Mouse (Mus musculus) WW6 (cell line): ENCODE measurements around the gene Slc38a3.

Experiments
- DNase-seq: peaks from one replicate; pipeline ENCODE4 v3.0.0-alpha.2; 2013; ENCODE audit warnings: low read depth, low spot score

Slc38a3 gene

GRCm38 (mm10) chr9:107635279-107636028, 33.9 kb downstream of the Slc38a3 start, which contains the start of gene Gnai2:
TSS of gene Gnai2 (minus strand) at chr9:107635367.
- DNase-seq = peak; percentile 95

GRCm38 (mm10) chr9:107634406-107635278, 34.7 kb downstream of the Slc38a3 start:
- DNase-seq = no peak

- no peak for DNase-seq
Observed at GRCm38 (mm10) chr9:107633661-107634405, 35.5 kb downstream of the Slc38a3 start.

DNA sequence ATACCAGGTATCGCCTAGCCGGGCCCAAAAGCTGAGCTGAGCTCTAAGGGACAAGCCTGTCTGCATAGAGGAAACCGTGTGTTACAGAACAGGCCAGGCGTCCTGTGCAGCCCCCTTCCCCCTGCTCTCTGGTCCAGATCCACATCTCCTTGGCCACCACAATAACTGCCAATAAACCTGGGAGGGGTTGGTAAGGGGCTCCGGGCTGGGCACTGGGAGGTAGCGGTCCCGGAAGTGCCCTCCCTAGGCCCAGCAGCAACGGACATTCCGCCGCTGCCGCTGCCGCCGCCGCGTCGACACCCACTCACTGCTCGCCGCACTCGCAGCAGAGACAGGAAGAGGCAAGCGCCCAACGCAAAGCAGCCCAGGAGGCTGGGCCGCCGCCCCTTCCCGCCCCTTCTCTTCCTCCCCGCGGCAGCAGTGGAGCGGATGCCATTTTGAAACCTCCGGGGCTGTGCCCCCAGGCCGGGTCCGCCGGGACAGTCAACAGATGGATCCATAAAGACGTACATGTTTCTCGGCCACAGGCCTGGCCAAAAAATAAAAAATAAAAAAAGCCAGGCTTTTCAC, 36.2 kb downstream of the Slc38a3 start:
- no peak for DNase-seq

GRCm38 (mm10) chr9:107632478-107632877, 36.9 kb downstream of the Slc38a3 start:
- no peak for DNase-seq

- DNase-seq = no peak
Observed at GRCm38 (mm10) chr9:107631861-107632260, 37.5 kb downstream of the Slc38a3 start.

GRCm38 (mm10) chr9:107631311-107631826, 38.0 kb downstream of the Slc38a3 start:
- DNase-seq = no peak

- DNase-seq = peak; percentile 75
Observed at GRCm38 (mm10) chr9:107630576-107630975, 38.8 kb downstream of the Slc38a3 start.

GRCm38 (mm10) chr9:107629901-107630425, 39.4 kb downstream of the Slc38a3 start:
- no peak for DNase-seq

DNA sequence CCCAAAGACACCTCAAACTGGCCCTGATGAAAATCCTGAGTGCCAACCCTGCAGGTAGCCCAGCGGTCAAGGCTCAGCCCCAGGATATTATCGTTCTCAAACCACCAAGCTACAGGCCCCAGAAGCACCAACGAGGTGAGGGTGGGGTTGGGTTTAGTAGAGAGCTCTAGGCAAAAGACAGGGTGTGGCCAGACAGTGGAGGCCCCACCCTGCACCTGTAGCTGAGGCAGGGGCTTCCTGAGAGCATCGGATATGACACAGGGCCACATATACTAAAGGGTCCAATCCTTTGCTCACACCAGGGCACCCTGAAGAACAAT, 40.0 kb downstream of the Slc38a3 start:
- DNase-seq = no peak

- DNase-seq = no peak
Observed at GRCm38 (mm10) chr9:107628721-107629410, 40.5 kb downstream of the Slc38a3 start.

DNA sequence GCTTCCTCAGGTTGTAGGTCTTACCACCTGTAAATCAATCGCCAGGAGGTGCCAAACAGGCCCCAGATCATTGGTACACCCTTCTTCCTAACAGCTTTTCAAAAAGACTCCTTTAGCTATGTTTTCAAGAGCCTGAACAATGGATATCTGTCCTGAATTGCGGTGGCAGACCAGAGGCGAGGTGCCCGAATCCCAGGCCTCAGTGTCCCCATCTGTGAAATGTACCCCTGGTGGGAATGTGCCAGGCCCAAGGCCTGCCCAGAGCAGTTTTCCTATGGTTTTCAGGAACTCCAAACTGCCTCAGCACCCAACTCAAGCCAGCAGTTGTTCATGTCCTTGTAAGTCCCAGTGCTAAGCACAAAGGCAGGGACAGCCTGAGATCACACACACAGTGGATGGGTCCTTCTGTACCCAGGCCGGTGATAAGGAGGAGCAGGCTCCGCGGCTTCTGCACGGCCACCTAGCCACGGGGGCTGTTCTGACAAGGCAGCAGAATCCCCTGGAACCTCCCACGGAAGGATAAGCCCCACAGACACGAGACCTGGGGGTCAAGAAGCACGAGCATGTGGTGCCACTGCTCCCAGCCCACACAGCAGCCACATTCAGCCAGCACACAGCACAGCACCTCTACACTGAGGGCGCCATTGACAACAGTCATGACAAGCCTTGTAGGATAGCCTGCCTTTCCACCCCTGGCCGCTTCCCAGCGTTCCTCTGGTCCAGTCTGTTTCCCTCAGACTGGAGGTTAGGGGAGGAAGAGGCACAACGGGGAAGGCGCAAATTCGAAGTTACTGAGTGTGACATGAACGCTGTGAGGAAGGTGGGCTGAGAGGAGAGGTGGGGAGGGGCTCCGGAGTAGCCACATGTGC, 41.7 kb downstream of the Slc38a3 start:
- no peak for DNase-seq

DNA sequence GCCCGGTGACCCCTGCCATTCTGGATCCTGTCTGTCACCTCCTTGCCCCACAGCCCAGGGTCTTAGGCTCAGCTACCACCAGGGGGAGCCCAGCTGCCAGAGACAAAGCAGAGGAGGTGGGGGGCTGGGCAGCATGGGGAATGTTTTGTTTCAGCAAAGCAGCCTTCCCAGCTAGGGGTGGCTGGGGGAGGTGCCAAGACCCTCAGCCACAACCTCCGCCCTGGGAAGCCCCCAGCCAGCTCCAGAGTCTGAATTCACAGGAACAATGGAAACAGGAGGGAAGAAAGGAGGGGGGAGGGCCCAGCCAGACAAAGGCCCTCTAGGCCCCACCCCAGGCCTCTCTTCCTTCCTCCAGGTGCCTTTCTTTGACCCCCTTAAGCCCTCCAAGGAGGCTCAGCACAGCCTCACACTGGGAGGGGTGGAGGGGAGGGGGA, 42.5 kb downstream of the Slc38a3 start:
- peak; percentile 94 for DNase-seq

- no peak for DNase-seq
Observed at GRCm38 (mm10) chr9:107626158-107626843, 43.0 kb downstream of the Slc38a3 start.

- DNase-seq = no peak
Observed at GRCm38 (mm10) chr9:107625351-107626128, 43.8 kb downstream of the Slc38a3 start.

GRCm38 (mm10) chr9:107624951-107625350, 44.4 kb downstream of the Slc38a3 start:
- DNase-seq = no peak

DNA sequence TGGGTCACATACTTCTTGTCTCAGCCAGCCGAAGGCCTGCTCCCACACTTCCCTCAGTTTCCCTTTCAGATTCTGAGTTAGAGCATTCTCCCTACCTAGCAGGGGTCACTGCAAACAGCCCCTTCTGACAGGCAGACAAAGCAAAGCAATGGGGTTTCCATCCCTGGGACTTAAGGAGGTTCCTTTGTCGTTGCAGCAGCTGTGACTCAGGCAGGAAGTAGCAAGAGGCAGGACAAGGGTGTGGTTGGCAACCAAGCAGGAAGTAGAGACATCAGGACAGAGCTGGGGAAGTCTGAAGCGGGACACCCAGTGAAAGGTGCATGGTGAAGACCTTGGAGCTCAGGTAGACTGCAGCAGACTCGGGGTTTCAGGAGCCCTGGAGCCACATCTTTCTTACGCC, 44.8 kb downstream of the Slc38a3 start:
- DNase-seq = no peak

GRCm38 (mm10) chr9:107620954-107621353, 48.4 kb downstream of the Slc38a3 start:
- no peak for DNase-seq
